Mouse (Mus musculus) lung, postnatal 0 days (tissue): ENCODE measurements around the gene Klf14. TPM values are rescaled to one million over a fixed set of nuclear protein-coding genes. Genes with fewer than 3 reads are reported as not detected.

ENCODE experiments used
- ATAC-seq: fragments of 200-750 bp; cut with Nextera tagmentation; 2 replicates; pipeline ENCODE4 v1.8.0; 2017; ENCODE audit warnings: moderate library complexity
- DNase-seq: peaks from one replicate; pipeline ENCODE4 v3.0.0-alpha.2; 2016; ENCODE audit warnings: low spot score
- H3K27ac ChIP-seq: fragments of 300-500 bp; sonication (generic); 2 replicates; pipeline ENCODE4 v1.5.1; 2014; ENCODE audit warnings: antibody characterized with exemption, mild to moderate bottlenecking, low read length, mixed read lengths
- H3K27me3 ChIP-seq: fragments of 300-500 bp; sonication (generic); replicated peaks from 2 replicates; pipeline ENCODE4 v1.6.1; 2014; ENCODE audit warnings: low read length, mixed read lengths; ENCODE audit not compliant: insufficient read depth
- H3K36me3 ChIP-seq: fragments of 300-500 bp; sonication (generic); 2 replicates; pipeline ENCODE4 v1.6.1; 2014; ENCODE audit warnings: low read length, mixed read lengths; ENCODE audit not compliant: insufficient read depth
- H3K4me1 ChIP-seq: fragments of 300-500 bp; sonication (generic); 2 replicates; pipeline ENCODE4 v1.6.1; 2014; ENCODE audit warnings: antibody characterized with exemption, low read depth, low read length, mixed read lengths; ENCODE audit not compliant: insufficient read depth
- H3K4me2 ChIP-seq: fragments of 300-500 bp; sonication (generic); replicated peaks from 2 replicates; pipeline ENCODE4 v1.6.1; 2014; ENCODE audit warnings: low read depth, mild to moderate bottlenecking, low read length, moderate library complexity, mixed read lengths
- H3K4me3 ChIP-seq: fragments of 300-500 bp; sonication (generic); 2 replicates; pipeline ENCODE4 v1.5.1; 2014; ENCODE audit warnings: low read depth, low read length
- H3K9ac ChIP-seq: fragments of 300-500 bp; sonication (generic); replicated peaks from 2 replicates; pipeline ENCODE4 v1.6.1; 2014; ENCODE audit warnings: low read depth, mild to moderate bottlenecking
- H3K9me3 ChIP-seq: fragments of 300-500 bp; sonication (generic); 2 replicates; pipeline ENCODE4 v1.6.1; 2016; ENCODE audit warnings: low read length, mixed read lengths
- CTCF ChIP-seq: IDR thresholded peaks from 2 replicates; pipeline ENCODE4 v1.5.1; 2016; ENCODE audit warnings: antibody characterized with exemption, mild to moderate bottlenecking
- EP300 ChIP-seq: IDR thresholded peaks from 2 replicates; pipeline ENCODE4 v1.6.1; 2016; ENCODE audit warnings: antibody characterized with exemption, mild to moderate bottlenecking, control low read depth
- WGBS: fragments of 180-500 bp; shearing (Covaris S2); extraction: QIAGEN DNeasy Blood & Tissue Kit; methylation state at CpG from one replicate; pipeline ENCODE4 v1.1.7; 2014; 5-methylcytosine and 5-hydroxymethylcytosine counted together
- polyA plus RNA-seq: library from polyadenylated mRNA; unstranded; fragments of >200 nt; fragmentation: Nextera tagmentation; extraction: Ambion mirVana; gene quantifications from 2 replicates; pipeline ENCODE4 v1.2.1, GENCODE M21; 2015

The Klf14 gene
- polyA plus RNA-seq, 1 experiment from 2014 or later, result 1.3 TPM

DNA sequence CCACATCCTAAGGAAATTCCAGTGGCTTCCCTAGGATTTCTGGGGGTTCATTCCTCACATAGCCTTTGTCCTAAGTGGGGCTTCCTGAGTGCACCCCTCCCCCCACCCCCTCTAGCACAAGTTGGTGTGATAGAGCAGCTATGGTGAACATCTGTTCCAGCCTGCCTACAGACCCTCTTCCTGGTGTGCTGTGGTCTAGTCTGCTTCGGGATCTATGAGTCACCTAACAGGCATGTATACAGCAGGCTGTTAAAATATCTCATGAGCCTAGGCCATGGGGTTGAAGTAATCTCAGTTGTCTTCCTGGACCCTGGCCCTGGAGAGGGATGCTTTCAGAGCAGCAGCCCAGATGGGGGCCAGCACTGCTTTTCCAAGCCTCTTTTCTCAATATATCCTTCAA lies 19.7 kb upstream of the Klf14 start:
- no peak overlapping the region for H3K4me2 ChIP-seq
- no peaks in the 10 kb centered on the region for H3K27me3 ChIP-seq
- no peaks in the 10 kb centered on the region for H3K4me1 ChIP-seq
- H3K9me3 ChIP-seq, result no peaks in the 10 kb centered on the region
- H3K36me3 ChIP-seq, result no peaks in the 10 kb centered on the region
- H3K9ac ChIP-seq, result no peak overlapping the region
- no peak for ATAC-seq
- WGBS, result 44% methylated on average over 1 of the region's 1 CpGs
- TF ChIP-seq EP300 (no peak), CTCF (no peak)
- DNase-seq, result no peak
- no peak overlapping the region for H3K4me3 ChIP-seq
- no peak overlapping the region for H3K27ac ChIP-seq

DNA sequence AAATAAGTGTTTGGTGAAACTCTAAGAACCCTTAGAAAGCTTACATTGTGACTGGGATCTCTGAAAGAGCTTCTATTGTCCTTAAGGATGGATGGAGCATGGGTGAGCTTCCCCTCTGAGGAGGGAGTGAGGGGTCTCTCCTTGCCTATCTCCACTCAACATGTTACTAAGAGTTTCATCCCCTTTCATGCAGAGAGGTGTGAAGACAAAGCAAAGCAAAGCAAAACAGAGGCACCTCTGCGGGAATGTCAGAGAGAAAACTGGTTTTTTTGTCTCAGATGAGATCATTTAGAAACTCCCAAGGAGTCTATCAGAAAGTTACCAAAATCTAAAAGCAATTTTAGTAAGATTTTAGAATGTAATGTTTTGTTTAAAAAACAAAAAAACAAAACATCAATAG lies 13.2 kb upstream of the Klf14 start:
- 85% methylated on average over 1 of the region's 1 CpGs for WGBS
- H3K27ac ChIP-seq, result no peak overlapping the region
- no peaks in the 10 kb centered on the region for H3K9me3 ChIP-seq
- no peak overlapping the region for H3K9ac ChIP-seq
- DNase-seq, result no peak
- TF ChIP-seq EP300, result no peak
- no peaks in the 10 kb centered on the region for H3K27me3 ChIP-seq
- H3K4me1 ChIP-seq, result no peaks in the 10 kb centered on the region
- no peak for ATAC-seq
- no peak overlapping the region for H3K4me2 ChIP-seq
- H3K4me3 ChIP-seq, result no peak overlapping the region
- no peaks in the 10 kb centered on the region for H3K36me3 ChIP-seq

DNA sequence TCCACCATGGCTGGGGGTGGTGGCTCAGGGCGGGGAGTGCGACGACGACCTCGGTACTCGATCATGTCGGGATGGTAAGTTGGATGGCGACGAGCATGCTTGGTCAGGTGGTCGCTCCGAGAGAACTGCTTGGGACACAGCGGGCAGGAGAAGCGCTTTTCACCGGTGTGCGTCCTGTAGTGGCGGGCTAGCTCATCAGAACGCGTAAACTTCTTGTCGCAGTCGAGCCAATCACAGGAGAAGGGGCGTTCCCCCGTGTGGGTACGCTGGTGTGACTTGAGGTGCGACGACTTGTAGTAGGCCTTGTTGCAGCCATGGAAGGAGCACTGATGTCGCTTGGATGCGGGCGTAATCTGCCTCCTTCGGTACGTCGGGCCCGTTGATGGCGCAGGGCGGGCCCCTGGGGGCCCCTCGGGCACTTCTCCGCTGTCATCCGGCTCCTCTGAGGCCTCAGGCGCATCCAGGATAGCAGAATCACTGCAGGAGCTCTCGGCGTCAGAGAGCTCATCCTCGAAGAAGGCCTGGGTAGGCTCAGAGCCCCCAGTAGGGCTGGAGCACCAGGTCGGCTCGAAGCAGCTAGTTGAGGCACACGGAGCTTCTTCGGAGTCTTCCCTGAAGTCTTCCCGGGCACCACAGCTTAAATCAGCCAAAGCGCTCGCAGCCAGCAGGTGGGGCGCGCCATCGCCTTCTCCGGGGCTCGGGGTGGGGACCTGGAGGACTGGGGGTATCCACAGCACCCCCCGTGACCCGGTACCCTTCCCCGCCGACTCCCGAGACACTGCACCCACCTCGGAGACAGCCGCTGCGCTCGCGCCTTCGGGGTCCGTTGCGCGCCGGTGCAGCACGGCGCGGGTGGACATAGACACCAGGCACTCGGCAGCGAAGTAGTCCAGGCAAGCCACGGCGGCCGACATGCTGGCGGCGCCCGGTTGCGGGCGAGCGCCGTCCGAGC lies 818 bp downstream of the Klf14 start:
- Histone ChIP-seq H3K9ac (no peak overlapping the region), H3K36me3 (no peaks in the 10 kb centered on the region), H3K4me1 (no peaks in the 10 kb centered on the region), H3K27ac (no peak overlapping the region), H3K27me3 (peaks cover 32% of the 10 kb centered on the region), H3K4me3 (peak overlapping the region; percentile 58), H3K9me3 (peaks cover 22% of the 10 kb centered on the region), H3K4me2 (peak overlapping the region; percentile 79)
- 7% methylated on average over 79 of the region's 84 CpGs for WGBS
- DNase-seq (no peak), ATAC-seq (0 out of 2 replicates have a peak, but pooled peaks have one; percentile 6)
- TF ChIP-seq CTCF (no peak), EP300 (no peak)

DNA sequence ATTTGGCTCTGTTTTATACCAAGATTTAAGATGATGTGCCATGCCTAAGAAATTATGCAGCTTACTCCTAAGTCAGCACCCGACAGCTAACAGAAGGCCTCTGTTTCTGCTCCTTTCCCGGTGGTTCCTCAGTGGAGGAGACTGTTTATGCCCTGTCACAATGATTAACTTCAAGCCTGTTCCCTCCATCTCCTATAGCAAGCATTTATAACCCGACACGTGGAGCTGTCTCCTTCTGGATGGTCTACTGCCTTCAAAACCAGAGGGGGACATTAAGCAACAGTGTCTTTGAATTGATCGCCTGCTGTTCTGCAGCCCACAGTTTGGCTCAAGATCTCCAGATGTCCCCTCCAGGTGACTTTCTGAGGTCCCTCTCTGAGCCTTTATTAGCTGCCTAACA lies 19.6 kb downstream of the Klf14 start:
- Histone ChIP-seq H3K9ac (no peak overlapping the region), H3K27ac (no peak overlapping the region), H3K27me3 (no peaks in the 10 kb centered on the region), H3K4me2 (no peak overlapping the region), H3K4me3 (no peak overlapping the region), H3K9me3 (no peaks in the 10 kb centered on the region), H3K36me3 (no peaks in the 10 kb centered on the region), H3K4me1 (no peaks in the 10 kb centered on the region)
- no peak for ATAC-seq
- no peak for TF ChIP-seq EP300
- TF ChIP-seq CTCF, result no peak
- 40% methylated on average over 5 of the region's 5 CpGs for WGBS
- DNase-seq, result no peak

DNA sequence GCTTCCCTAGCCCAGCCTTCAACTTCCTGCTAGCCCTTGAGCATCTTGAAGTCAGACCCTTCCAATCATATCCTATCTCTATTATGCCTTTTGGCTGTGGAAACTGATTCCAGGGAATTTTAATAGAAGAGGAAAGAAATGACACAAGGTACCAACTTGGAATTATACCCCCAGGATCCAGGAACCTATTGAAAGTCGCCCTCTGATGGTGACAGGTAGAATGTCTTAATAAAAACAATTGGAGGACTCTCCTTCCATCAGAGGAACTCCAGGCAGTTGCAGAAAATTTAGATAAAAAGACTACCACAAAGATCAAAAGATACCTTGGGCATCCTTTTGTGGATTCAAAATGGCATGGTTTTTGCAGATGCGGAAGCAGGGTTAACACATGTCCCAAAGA lies 36.1 kb downstream of the Klf14 start:
- WGBS, result 43% methylated on average over 2 of the region's 2 CpGs
- Histone ChIP-seq H3K4me1 (no peaks in the 10 kb centered on the region), H3K27ac (no peak overlapping the region), H3K27me3 (no peaks in the 10 kb centered on the region), H3K4me2 (no peak overlapping the region), H3K9ac (no peak overlapping the region), H3K4me3 (no peak overlapping the region), H3K36me3 (no peaks in the 10 kb centered on the region), H3K9me3 (no peaks in the 10 kb centered on the region)
- no peak for TF ChIP-seq EP300
- peak; percentile 51 for TF ChIP-seq CTCF
- DNase-seq, result peak; percentile 44
- no peak for ATAC-seq

DNA sequence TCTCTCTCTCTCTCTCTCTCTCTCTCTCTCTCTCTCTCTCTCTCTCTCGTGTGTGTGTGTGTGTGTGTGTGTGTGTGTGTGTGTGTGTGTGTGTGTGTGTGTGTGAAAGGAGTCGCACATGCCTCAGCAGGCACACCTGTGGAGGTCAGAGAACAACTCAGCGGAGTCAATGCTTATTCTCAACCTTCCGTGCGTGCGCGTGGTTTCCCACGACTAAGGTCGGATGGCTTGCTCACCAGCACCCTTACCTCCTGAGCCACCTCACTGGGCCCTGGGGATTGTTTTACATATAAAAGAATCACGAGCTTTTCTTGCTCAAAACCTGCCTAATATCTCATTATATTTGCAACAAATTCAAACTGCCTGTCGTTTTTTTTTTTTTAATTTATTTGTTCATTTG lies 37.1 kb downstream of the Klf14 start:
- DNase-seq (no peak), ATAC-seq (no peak)
- Histone ChIP-seq H3K9me3 (no peaks in the 10 kb centered on the region), H3K27ac (no peak overlapping the region), H3K4me3 (no peak overlapping the region), H3K9ac (no peak overlapping the region), H3K4me2 (no peak overlapping the region), H3K4me1 (no peaks in the 10 kb centered on the region), H3K36me3 (no peaks in the 10 kb centered on the region), H3K27me3 (no peaks in the 10 kb centered on the region)
- WGBS, result 65% methylated on average over 9 of the region's 11 CpGs
- no peak for TF ChIP-seq EP300
- no peak for TF ChIP-seq CTCF
